Mouse (Mus musculus) E14TG2a.4 (cell line): ENCODE measurements around the gene Ncoa1.
"Not testable (repeated sequence)": the region's sequence is repeated elsewhere in the genome, so short reads cannot be mapped to it uniquely, and the experiment has no call there.

Experiments used
- H3K27me3 ChIP-seq: 2 replicates; pipeline ENCODE4 v1.6.1; 2014; ENCODE audit warnings: low read length, control low read depth; ENCODE audit not compliant: insufficient read depth
- H3K36me3 ChIP-seq: 2 replicates; pipeline ENCODE4 v1.6.1; 2014; ENCODE audit warnings: low read length, control low read depth; ENCODE audit not compliant: insufficient read depth
- H3K4me1 ChIP-seq: replicated peaks from 2 replicates; pipeline ENCODE4 v1.6.1; 2014; ENCODE audit warnings: low read depth, low read length, control low read depth
- H3K4me3 ChIP-seq: replicated peaks from 2 replicates; pipeline ENCODE4 v1.5.1; 2014; ENCODE audit warnings: mild to moderate bottlenecking, low read length
- H3K9me3 ChIP-seq: 2 replicates; pipeline ENCODE4 v1.6.1; 2014; ENCODE audit warnings: low read length, control low read depth
- CTCF ChIP-seq: conservative IDR thresholded peaks from 2 replicates; pipeline ENCODE4 v1.5.1; 2014; ENCODE audit warnings: low read length
- NANOG ChIP-seq: IDR thresholded peaks from 2 replicates; pipeline ENCODE4 v1.6.1; 2014; ENCODE audit warnings: borderline replicate concordance, low read length, mixed read lengths
- POU5F1 ChIP-seq: IDR thresholded peaks from 2 replicates; pipeline ENCODE4 v1.6.1; 2014; ENCODE audit warnings: low read length, borderline replicate concordance

Ncoa1 gene

DNA sequence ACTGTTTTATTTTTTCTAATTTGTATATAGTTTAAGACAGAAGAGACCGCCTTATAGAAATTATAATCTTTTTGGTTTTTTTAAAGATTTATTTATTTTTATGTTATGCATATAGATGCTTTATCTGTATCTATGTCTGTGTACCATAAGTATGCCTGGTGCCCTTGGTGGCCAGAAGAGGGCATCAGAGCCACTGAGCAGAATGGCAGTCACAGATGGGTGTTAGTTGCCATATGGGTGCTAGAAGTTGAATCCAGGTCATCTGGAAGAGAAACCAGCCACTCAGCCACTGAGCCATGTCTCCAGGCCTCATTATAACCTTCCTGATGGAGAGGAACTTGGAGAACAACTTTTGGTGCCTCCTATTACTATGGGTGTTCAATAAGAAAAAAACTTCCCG, 16.0 kb downstream of the Ncoa1 start:
- H3K9me3 ChIP-seq = no peaks in the 10 kb centered on the region
- H3K4me1 ChIP-seq = no peaks in the 10 kb centered on the region; the same call in 1 of the 2 replicates
- TF ChIP-seq NANOG (no peak), CTCF (peak; percentile 29; the same call in 1 of the 2 replicates)

DNA sequence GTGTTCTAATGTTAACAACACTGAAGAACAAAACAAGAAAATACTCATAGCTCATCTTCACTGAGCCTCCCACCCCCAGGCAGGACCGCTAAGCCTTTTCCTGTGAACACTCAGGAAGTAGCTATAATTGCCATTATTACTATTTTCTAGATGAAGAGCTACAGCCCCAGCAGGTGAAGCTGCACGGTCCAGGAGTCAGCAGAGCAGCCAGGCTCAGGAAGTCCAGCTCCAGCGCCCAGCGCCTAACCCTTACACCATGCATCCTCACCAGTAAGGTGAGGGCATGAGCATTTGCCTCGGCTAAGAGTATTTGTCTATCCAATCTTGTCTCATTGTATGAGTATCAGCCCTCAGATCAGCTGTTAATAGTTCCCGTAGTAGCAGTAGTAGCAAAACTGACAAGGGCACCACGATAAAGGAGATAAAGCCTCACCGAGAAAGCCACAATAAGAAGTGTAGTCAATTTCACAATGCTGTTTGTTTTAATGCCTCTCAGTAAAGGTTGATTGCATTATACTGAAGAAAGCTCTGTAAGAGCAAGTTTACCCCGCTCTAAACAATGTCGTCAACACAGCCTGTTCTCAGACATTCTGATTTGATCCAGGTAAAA, 21.9 kb downstream of the Ncoa1 start:
- Histone ChIP-seq H3K27me3 (no peaks in the 10 kb centered on the region), H3K36me3 (no peaks in the 10 kb centered on the region), H3K4me1 (no peaks in the 10 kb centered on the region; the same call in 1 of the 2 replicates), H3K4me3 (no peak overlapping the region), H3K9me3 (no peaks in the 10 kb centered on the region)
- TF ChIP-seq POU5F1 (no peak), CTCF (no peak), NANOG (no peak)

More for the DNA sequence above, 16.0 kb downstream of the Ncoa1 start:
- Histone ChIP-seq H3K27me3 (no peaks in the 10 kb centered on the region), H3K36me3 (no peaks in the 10 kb centered on the region), H3K4me3 (no peak overlapping the region)

DNA sequence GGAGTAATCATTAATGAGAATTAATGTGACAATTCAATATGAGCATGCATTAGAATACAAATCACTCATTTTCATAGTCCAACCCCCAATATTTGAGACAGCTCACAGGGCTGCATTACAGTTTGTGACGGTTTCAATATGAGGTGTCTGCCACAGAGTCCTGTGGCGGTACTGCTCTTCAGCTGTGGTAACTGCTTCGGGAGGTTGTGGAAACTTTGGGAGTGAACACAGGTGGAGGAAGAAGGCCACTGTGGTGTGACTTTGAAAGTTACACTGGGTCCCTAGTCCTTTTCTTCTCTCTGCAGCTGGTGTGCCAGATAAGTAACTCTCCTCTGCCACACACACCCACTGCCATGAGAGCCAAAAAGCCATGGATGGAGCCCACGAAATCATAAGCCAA, 22.7 kb downstream of the Ncoa1 start:
- no peaks in the 10 kb centered on the region for H3K36me3 ChIP-seq
- TF ChIP-seq NANOG (no peak), CTCF (no peak), POU5F1 (no peak)
- H3K4me1 ChIP-seq = no peaks in the 10 kb centered on the region
- H3K9me3 ChIP-seq = no peaks in the 10 kb centered on the region
- no peaks in the 10 kb centered on the region for H3K27me3 ChIP-seq
- H3K4me3 ChIP-seq = no peak overlapping the region

DNA sequence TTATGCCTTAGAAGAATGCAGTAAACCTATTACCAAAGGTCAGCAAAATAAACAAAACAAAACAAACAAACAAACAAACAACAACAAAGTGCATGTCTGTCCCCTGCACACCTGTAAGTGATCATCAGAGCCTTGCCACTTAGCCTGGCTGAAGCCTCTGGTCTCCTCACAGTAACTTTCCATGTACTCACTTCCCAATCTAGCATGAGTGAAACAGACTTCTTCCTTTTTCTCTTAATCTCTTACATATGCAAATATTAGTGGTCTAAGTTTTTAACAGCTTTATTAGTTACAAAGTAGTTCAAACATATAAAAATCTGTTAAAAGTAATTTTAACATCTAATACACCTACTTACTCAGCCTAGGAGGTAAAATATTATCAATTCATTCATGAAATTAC, 24.7 kb downstream of the Ncoa1 start:
- Histone ChIP-seq H3K36me3 (no peaks in the 10 kb centered on the region), H3K9me3 (no peaks in the 10 kb centered on the region), H3K4me3 (no peak overlapping the region), H3K4me1 (no peaks in the 10 kb centered on the region), H3K27me3 (no peaks in the 10 kb centered on the region)
- no peak for TF ChIP-seq POU5F1
- no peak for TF ChIP-seq NANOG
- TF ChIP-seq CTCF = no peak

DNA sequence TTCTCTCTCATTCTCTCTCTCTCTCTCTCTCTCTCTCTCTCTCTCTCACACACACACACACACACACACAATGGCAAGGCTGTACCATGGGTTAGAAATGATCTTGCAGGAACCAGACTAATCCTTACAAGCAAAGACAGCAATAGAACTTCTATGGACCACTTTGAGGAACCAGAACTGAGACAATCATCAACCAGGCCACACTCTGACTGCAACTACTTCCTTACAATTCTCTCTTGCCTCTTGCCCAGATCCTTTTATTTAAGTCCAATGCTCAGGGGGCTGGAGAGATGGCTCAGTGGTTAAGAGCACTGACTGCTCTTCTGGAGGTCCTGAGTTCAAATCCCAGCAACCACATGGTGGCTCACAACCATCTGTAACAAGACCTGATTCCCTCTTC, 26.5 kb downstream of the Ncoa1 start:
- not testable (repeated sequence) for H3K4me3 ChIP-seq, H3K36me3 ChIP-seq, H3K9me3 ChIP-seq, H3K4me1 ChIP-seq, H3K27me3 ChIP-seq

DNA sequence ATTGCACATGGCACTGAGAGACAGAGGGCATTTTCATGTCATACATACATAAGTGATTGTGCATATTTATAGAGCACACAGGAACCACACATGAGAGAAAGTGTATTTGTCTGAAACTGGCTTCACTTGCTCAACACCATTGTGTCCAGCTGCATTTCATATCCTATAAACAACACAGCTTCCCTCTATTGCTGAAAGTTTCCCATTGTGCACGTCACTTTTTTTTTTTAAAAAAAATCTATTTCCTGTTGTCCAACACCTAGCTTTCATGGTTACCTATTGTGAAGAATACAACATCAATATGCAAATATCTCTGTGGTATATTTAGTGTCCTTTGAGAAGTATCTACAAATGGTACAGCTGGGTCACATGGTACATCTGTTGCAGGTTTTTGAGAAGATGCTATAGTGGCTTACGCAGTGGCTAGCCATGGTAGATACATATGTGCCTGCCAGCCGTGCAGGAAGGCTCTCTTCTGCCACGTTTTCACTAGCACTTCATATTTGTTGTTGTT, 28.8 kb downstream of the Ncoa1 start:
- TF ChIP-seq CTCF = no peak
- no peak for TF ChIP-seq POU5F1
- TF ChIP-seq NANOG = no peak
- H3K9me3 ChIP-seq = no peaks in the 10 kb centered on the region
- no peaks in the 10 kb centered on the region for H3K27me3 ChIP-seq
- no peaks in the 10 kb centered on the region for H3K36me3 ChIP-seq
- no peak overlapping the region for H3K4me3 ChIP-seq
- no peaks in the 10 kb centered on the region for H3K4me1 ChIP-seq

DNA sequence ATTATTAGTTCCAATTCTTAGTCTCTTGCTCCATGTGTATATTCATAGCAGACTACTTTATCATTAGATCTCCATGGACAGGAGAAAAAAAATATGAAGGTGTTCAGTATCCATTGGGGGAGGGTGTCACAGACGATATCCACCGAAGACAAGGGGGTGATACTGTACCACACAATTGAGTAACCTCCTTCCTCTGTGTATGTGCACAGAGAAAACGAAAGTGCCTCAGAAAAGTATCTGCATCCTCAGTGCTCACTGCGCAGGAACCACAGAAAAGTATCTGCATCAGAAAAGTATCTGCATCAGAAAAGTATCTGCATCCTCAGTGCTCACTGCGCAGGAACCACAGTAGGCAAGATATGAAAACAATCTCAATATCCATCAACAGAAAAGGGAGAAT, 32.0 kb downstream of the Ncoa1 start:
- TF ChIP-seq CTCF = no peak
- TF ChIP-seq POU5F1 = no peak
- TF ChIP-seq NANOG = no peak
- no peaks in the 10 kb centered on the region for H3K4me1 ChIP-seq

DNA sequence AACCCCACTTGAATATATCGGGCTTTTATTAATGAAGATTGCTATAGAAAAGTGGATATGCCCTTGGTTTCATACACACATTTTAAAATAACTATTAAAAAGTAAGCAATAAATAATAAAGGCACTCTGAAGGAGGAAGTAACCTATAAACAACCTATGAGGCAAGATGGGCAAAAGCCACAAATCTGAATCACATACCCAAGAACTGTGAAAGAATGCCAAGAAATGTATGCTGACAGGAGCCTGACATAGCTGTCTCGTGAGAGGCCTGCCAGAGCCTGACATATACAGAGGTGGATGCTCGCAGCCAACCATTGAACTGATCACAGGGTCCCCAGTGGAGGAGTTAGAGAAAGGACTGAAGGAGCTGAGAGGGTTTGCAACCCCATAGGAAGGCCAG, 35.5 kb downstream of the Ncoa1 start:
- Histone ChIP-seq H3K36me3 (no peaks in the 10 kb centered on the region), H3K4me1 (no peaks in the 10 kb centered on the region), H3K9me3 (no peaks in the 10 kb centered on the region), H3K27me3 (no peaks in the 10 kb centered on the region), H3K4me3 (no peak overlapping the region)
- TF ChIP-seq POU5F1 = no peak
- TF ChIP-seq CTCF = no peak
- no peak for TF ChIP-seq NANOG

More for the DNA sequence above, 32.0 kb downstream of the Ncoa1 start:
- Histone ChIP-seq H3K36me3 (no peaks in the 10 kb centered on the region), H3K9me3 (no peaks in the 10 kb centered on the region), H3K27me3 (no peaks in the 10 kb centered on the region), H3K4me3 (no peak overlapping the region)

DNA sequence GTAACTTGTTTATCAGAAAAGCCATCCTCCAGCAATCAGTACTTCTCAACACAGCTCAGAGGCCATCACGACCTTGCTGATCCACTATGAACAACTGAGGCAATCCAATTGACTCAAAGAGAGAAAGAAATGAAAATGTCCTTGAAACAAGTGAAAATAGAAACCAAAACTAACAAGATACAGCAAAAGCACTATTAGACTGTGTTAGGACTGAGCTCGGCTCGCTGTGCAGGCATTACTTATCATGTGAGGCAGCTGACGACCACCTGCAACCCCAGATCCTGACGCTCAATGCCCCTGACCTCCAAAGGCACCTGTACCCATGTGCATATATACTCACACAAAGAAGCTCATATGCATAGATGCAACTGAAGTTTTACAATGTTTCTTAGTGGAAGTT, 40.8 kb downstream of the Ncoa1 start:
- no peak for TF ChIP-seq NANOG
- no peak for TF ChIP-seq CTCF
- no peak for TF ChIP-seq POU5F1
- Histone ChIP-seq H3K36me3 (no peaks in the 10 kb centered on the region), H3K4me3 (no peak overlapping the region), H3K4me1 (0 out of 2 replicates have a peak, but pooled peaks cover 4% of the 10 kb centered on the region), H3K27me3 (no peaks in the 10 kb centered on the region), H3K9me3 (no peaks in the 10 kb centered on the region)
